Mouse (Mus musculus) spleen, postnatal 10 days (tissue): ENCODE data around the gene Kcnk1.

Experiments used
- DNase-seq, 2 experiments: peaks; one replicate each; pipeline ENCODE4 v3.0.0; 2021 to 2022; ENCODE audit warnings: low spot score in 2 of 2

Kcnk1 gene

GRCm38 (mm10) chr8:126045751-126046150 is 50.8 kb downstream of the Kcnk1 start:
- no peak for DNase-seq

GRCm38 (mm10) chr8:126053911-126054310 is 58.9 kb downstream of the Kcnk1 start:
- DNase-seq, result no peak

GRCm38 (mm10) chr8:126058876-126059275 is 63.9 kb downstream of the Kcnk1 start:
- no peak for DNase-seq

GRCm38 (mm10) chr8:126062844-126063243 is 67.9 kb downstream of the Kcnk1 start:
- no peak for DNase-seq

GRCm38 (mm10) chr8:126063832-126064409 is 69.0 kb downstream of the Kcnk1 start:
- no peak for DNase-seq

- DNase-seq, result no peak
Measured at GRCm38 (mm10) chr8:126064587-126065145, 69.7 kb downstream of the Kcnk1 start.

- no peak for DNase-seq
Measured at GRCm38 (mm10) chr8:126067306-126067705, 72.3 kb downstream of the Kcnk1 start.

GRCm38 (mm10) chr8:126068136-126068535 is 73.2 kb downstream of the Kcnk1 start:
- DNase-seq, result no peak

GRCm38 (mm10) chr8:126072678-126073077 is 77.7 kb downstream of the Kcnk1 start:
- DNase-seq, result no peak

GRCm38 (mm10) chr8:126073141-126073740 is 78.3 kb downstream of the Kcnk1 start:
- no peak for DNase-seq

GRCm38 (mm10) chr8:126074111-126074510 is 79.1 kb downstream of the Kcnk1 start:
- no peak for DNase-seq

- peak; percentile 47 to 83 for DNase-seq
Measured at GRCm38 (mm10) chr8:126075400-126075799, 80.4 kb downstream of the Kcnk1 start.
